Mouse (Mus musculus): Measurements from ENCODE around the gene Oprm1. TPM values are rescaled to one million over a fixed set of nuclear protein-coding genes. Genes with fewer than 3 reads are reported as not detected.
A peak's percentile ranks its signal among the peaks of the same experiment; 100 is the strongest.

The Oprm1 gene
- polyA plus RNA-seq, 1 experiment from 2014 or later: not detected

GRCm38 (mm10) chr10:6890348-6891009, 132.2 kb downstream of the Oprm1 start:
- no peak for DNase-seq (ENCODE audit: low spot score)

- DNase-seq (ENCODE audit: low spot score): no peak
Measured at GRCm38 (mm10) chr10:6895796-6896195, 137.5 kb downstream of the Oprm1 start.

GRCm38 (mm10) chr10:6896659-6897303, 138.5 kb downstream of the Oprm1 start:
- DNase-seq (ENCODE audit: low spot score): no peak

GRCm38 (mm10) chr10:6900126-6900525, 141.8 kb downstream of the Oprm1 start:
- no peak for DNase-seq (ENCODE audit: low spot score)

- no peak for DNase-seq (ENCODE audit: low spot score)
Measured at GRCm38 (mm10) chr10:6901819-6902393, 143.6 kb downstream of the Oprm1 start.

- no peak for DNase-seq (ENCODE audit: low spot score)
Measured at GRCm38 (mm10) chr10:6909763-6910162, 151.5 kb downstream of the Oprm1 start.

GRCm38 (mm10) chr10:6915991-6916390, 157.7 kb downstream of the Oprm1 start:
- no peak for DNase-seq (ENCODE audit: low spot score)

- no peak for DNase-seq (ENCODE audit: low spot score)
Measured at GRCm38 (mm10) chr10:6916545-6917257, 158.4 kb downstream of the Oprm1 start.

GRCm38 (mm10) chr10:6926724-6927123, 168.4 kb downstream of the Oprm1 start:
- DNase-seq (ENCODE audit: low spot score): no peak

GRCm38 (mm10) chr10:6927600-6928223, 169.4 kb downstream of the Oprm1 start:
- no peak for DNase-seq (ENCODE audit: low spot score)

GRCm38 (mm10) chr10:6928905-6929304, 170.6 kb downstream of the Oprm1 start:
- DNase-seq (ENCODE audit: low spot score): no peak

- no peak for DNase-seq (ENCODE audit: low spot score)
Measured at GRCm38 (mm10) chr10:6930398-6930797, 172.1 kb downstream of the Oprm1 start.

GRCm38 (mm10) chr10:6930889-6931288, 172.6 kb downstream of the Oprm1 start:
- no peak for DNase-seq (ENCODE audit: low spot score)

GRCm38 (mm10) chr10:6934776-6935175, 176.5 kb downstream of the Oprm1 start:
- DNase-seq (ENCODE audit: low spot score): no peak

- DNase-seq (ENCODE audit: low spot score): no peak
Measured at GRCm38 (mm10) chr10:6936671-6937425, 178.5 kb downstream of the Oprm1 start.

GRCm38 (mm10) chr10:6953115-6953514, 194.8 kb downstream of the Oprm1 start:
- DNase-seq (ENCODE audit: low spot score): no peak

GRCm38 (mm10) chr10:6954533-6954932, 196.2 kb downstream of the Oprm1 start:
- DNase-seq (ENCODE audit: low spot score): peak; percentile 48

- DNase-seq (ENCODE audit: low spot score): peak; percentile 24
Measured at GRCm38 (mm10) chr10:6956357-6956756, 198.1 kb downstream of the Oprm1 start.

- DNase-seq (ENCODE audit: low spot score): no peak
Measured at GRCm38 (mm10) chr10:6958791-6959190, 200.5 kb downstream of the Oprm1 start.

GRCm38 (mm10) chr10:6967588-6968242, 209.4 kb downstream of the Oprm1 start:
- DNase-seq (ENCODE audit: low spot score): no peak

Data from thymus, postnatal 0 days (tissue).